Mouse (Mus musculus): ENCODE data around the gene Cacna2d3.

DNA sequence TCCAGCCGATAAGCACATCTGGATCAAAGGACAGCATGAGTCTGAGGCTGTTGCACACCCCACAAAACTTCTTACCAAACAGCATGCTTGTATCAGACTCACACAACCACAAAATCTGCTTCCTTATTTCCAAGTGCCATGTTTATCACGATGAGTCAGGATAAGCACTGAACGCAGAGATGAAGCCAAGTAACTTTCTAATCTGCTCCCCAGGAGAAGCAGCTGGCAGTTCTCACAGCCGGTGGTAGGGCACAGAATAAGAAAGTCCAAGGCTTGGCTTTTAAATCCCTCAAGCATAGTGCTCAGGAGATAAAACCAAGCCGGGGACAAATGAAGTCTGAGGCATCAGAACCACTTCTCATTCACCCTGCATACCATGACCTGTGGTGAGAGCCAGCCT is 146.1 kb downstream of the Cacna2d3 start:
- TF ChIP-seq CHD2 (IDR thresholded peaks at IDR 0.05; ENCODE audit: low read depth, low read length) (no peak), ZNF384 (IDR thresholded peaks at IDR 0.05; ENCODE audit: low read depth, low read length) (no peak), MAFK (IDR thresholded peaks at IDR 0.05; ENCODE audit: insufficient read depth, low read depth, low read length) (no peak), ZC3H11A (IDR thresholded peaks at IDR 0.05; ENCODE audit: borderline replicate concordance, low read depth, low read length) (no peak), HCFC1 (IDR thresholded peaks at IDR 0.05; ENCODE audit: borderline replicate concordance, insufficient read depth, low read length) (no peak)

Data from ES-E14 (cell line).